Mouse (Mus musculus): ENCODE results near the gene Lamtor4. TPM values are rescaled to one million over a fixed set of nuclear protein-coding genes. Genes with fewer than 3 reads are reported as not detected.
"Not testable (repeated sequence)": the region's sequence is repeated elsewhere in the genome, so short reads cannot be mapped to it uniquely, and the experiment has no call there.

The Lamtor4 gene
- polyA plus RNA-seq (2012; fragmentation: generic; extraction: Trizol) = 72.8 TPM
- long read RNA-seq, experiment 1, transcript Lamtor4-201 (4 exons, 877 nt) = major isoform, 43 of 52 reads
- long read RNA-seq, experiment 1, partial matches to known transcripts = 5 of 52 reads
- long read RNA-seq, experiment 1, other reads (novel, unspliced or antisense) = 1 of 52 reads
- long read RNA-seq, experiment 2, partial matches to known transcripts = 0 of 2 reads
- long read RNA-seq, experiment 2, other reads (novel, unspliced or antisense) = 0 of 2 reads

DNA sequence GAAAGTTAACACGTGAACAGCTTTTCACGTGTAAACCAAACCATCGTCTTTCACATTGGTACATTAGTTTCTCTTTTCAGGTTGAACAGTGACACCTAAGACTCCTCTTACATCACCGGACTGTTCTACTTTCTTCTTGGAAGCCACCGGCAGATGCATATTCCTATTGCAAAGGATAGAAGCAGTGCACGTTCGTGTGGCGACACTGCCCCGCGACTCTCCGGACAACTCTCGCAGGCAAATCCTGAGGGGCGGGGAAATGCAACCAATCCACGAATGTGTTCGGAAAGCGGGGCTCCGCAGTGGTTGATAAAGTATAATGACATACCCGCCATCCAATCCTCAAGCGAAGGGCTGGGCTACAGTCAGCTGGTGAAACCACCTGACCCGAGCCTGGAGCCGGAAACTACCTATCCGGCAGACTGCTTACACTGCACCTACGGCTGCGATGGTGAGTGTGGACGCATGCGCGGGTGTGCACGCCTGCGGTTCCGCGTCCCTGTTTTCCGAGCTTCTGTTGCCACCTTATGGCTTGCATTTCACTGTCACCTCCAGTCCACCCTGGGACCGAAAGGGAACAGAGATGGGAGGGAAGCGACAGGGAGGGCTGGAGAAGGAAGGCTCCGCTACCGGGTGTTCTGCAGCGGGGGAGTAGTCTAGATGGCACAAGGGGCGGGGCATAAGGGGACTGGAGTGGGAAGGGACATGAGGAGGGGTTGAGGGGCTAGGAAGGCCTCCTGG, at the start of gene Lamtor4:
TSS of gene Lamtor4 (plus strand) at position 130 of the 741 bp plus-strand sequence.
- Histone ChIP-seq H3K79me2 (ENCODE audit: control insufficient read depth, insufficient read depth) (no peaks in the 10 kb centered on the region), H3K36me3 (ENCODE audit: control insufficient read depth, insufficient read depth) (peaks cover 3% of the 10 kb centered on the region), H3K4me3 (ENCODE audit: insufficient read depth, poor library complexity, severe bottlenecking) (peak within 1 kb of the TSS; percentile 52), H3K79me3 (ENCODE audit: low read depth) (no peaks in the 10 kb centered on the region), H3ac (ENCODE audit: control insufficient read depth, insufficient read length, low read depth) (peak within 1 kb of the TSS; percentile 56), H3K27me3 (ENCODE audit: control insufficient read depth, insufficient read depth, insufficient read length) (no peaks in the 10 kb centered on the region)
- TF ChIP-seq MYOG (IDR thresholded peaks at IDR 0.05; ENCODE audit: control insufficient read depth, extremely low read depth, insufficient read length) = no peak
- TF ChIP-seq CEBPB (IDR thresholded peaks at IDR 0.05; ENCODE audit: low read depth) = no peak
- peak; percentile 87 for TF ChIP-seq USF1 (IDR thresholded peaks at IDR 0.05; ENCODE audit: low read depth)
- peak; percentile 8 for TF ChIP-seq MAX (IDR thresholded peaks at IDR 0.05)

- H3K4me3 ChIP-seq (ENCODE audit: insufficient read depth, poor library complexity, severe bottlenecking) = no peak overlapping the region
- TF ChIP-seq CTCF (IDR thresholded peaks at IDR 0.05; ENCODE audit: control insufficient read depth, insufficient read depth, insufficient read length) (no peak), USF1 (IDR thresholded peaks at IDR 0.05; ENCODE audit: low read depth) (no peak), MAX (IDR thresholded peaks at IDR 0.05) (no peak), MYOG (IDR thresholded peaks at IDR 0.05; ENCODE audit: control insufficient read depth, extremely low read depth, insufficient read length) (no peak), FOSL1 (IDR thresholded peaks at IDR 0.05; ENCODE audit: insufficient read depth, low read length, poor library complexity, severe bottlenecking) (no peak)
- no peaks in the 10 kb centered on the region for H3K79me3 ChIP-seq (ENCODE audit: low read depth)
- no peaks in the 10 kb centered on the region for H3K27me3 ChIP-seq (ENCODE audit: control insufficient read depth, insufficient read depth, insufficient read length)
- no peaks in the 10 kb centered on the region for H3K79me2 ChIP-seq (ENCODE audit: control insufficient read depth, insufficient read depth)
- H3ac ChIP-seq (ENCODE audit: control insufficient read depth, insufficient read length, low read depth) = no peak overlapping the region
- no peaks in the 10 kb centered on the region for H3K36me3 ChIP-seq (ENCODE audit: control insufficient read depth, insufficient read depth)
Observed at GRCm38 (mm10) chr5:138207253-138207652, 48.0 kb upstream of the Lamtor4 start.

- Histone ChIP-seq H3K36me3 (ENCODE audit: control insufficient read depth, insufficient read depth) (no peaks in the 10 kb centered on the region), H3K79me3 (ENCODE audit: low read depth) (no peaks in the 10 kb centered on the region), H3ac (ENCODE audit: control insufficient read depth, insufficient read length, low read depth) (no peak overlapping the region), H3K27me3 (ENCODE audit: control insufficient read depth, insufficient read depth, insufficient read length) (no peaks in the 10 kb centered on the region), H3K4me3 (ENCODE audit: insufficient read depth, poor library complexity, severe bottlenecking) (no peak overlapping the region), H3K79me2 (ENCODE audit: control insufficient read depth, insufficient read depth) (no peaks in the 10 kb centered on the region)
- TF ChIP-seq FOSL1 (IDR thresholded peaks at IDR 0.05; ENCODE audit: insufficient read depth, low read length, poor library complexity, severe bottlenecking) = no peak
- TF ChIP-seq USF1 (IDR thresholded peaks at IDR 0.05; ENCODE audit: low read depth) = no peak
- no peak for TF ChIP-seq CTCF (IDR thresholded peaks at IDR 0.05; ENCODE audit: control insufficient read depth, insufficient read depth, insufficient read length)
- TF ChIP-seq CEBPB (IDR thresholded peaks at IDR 0.05; ENCODE audit: low read depth) = no peak
- TF ChIP-seq MAX (IDR thresholded peaks at IDR 0.05) = no peak
- TF ChIP-seq MYOG (IDR thresholded peaks at IDR 0.05; ENCODE audit: control insufficient read depth, extremely low read depth, insufficient read length) = no peak
- no peak for TF ChIP-seq MYOD1 (IDR thresholded peaks at IDR 0.05; ENCODE audit: control insufficient read depth, insufficient read length, low read depth)
Observed at GRCm38 (mm10) chr5:138207873-138208272, 47.4 kb upstream of the Lamtor4 start.

GRCm38 (mm10) chr5:138216632-138217031, 38.6 kb upstream of the Lamtor4 start:
- H3K36me3 ChIP-seq (ENCODE audit: control insufficient read depth, insufficient read depth); H3K4me3 ChIP-seq (ENCODE audit: insufficient read depth, poor library complexity, severe bottlenecking); H3K27me3 ChIP-seq (ENCODE audit: control insufficient read depth, insufficient read depth, insufficient read length); H3ac ChIP-seq (ENCODE audit: control insufficient read depth, insufficient read length, low read depth); H3K79me2 ChIP-seq (ENCODE audit: control insufficient read depth, insufficient read depth); H3K79me3 ChIP-seq (ENCODE audit: low read depth): not testable (repeated sequence)

GRCm38 (mm10) chr5:138219864-138220263, 35.4 kb upstream of the Lamtor4 start:
- H3K79me3 ChIP-seq (ENCODE audit: low read depth) = no peaks in the 10 kb centered on the region
- TF ChIP-seq MAX (IDR thresholded peaks at IDR 0.05) (no peak), MYOD1 (IDR thresholded peaks at IDR 0.05; ENCODE audit: control insufficient read depth, insufficient read length, low read depth) (no peak), CTCF (IDR thresholded peaks at IDR 0.05; ENCODE audit: control insufficient read depth, insufficient read depth, insufficient read length) (no peak), FOSL1 (IDR thresholded peaks at IDR 0.05; ENCODE audit: insufficient read depth, low read length, poor library complexity, severe bottlenecking) (no peak)
- H3K4me3 ChIP-seq (ENCODE audit: insufficient read depth, poor library complexity, severe bottlenecking) = no peak overlapping the region
- H3K36me3 ChIP-seq (ENCODE audit: control insufficient read depth, insufficient read depth) = no peaks in the 10 kb centered on the region
- H3K27me3 ChIP-seq (ENCODE audit: control insufficient read depth, insufficient read depth, insufficient read length) = no peaks in the 10 kb centered on the region
- no peak overlapping the region for H3ac ChIP-seq (ENCODE audit: control insufficient read depth, insufficient read length, low read depth)
- H3K79me2 ChIP-seq (ENCODE audit: control insufficient read depth, insufficient read depth) = no peaks in the 10 kb centered on the region

- Histone ChIP-seq H3K79me3 (ENCODE audit: low read depth) (no peaks in the 10 kb centered on the region), H3ac (ENCODE audit: control insufficient read depth, insufficient read length, low read depth) (no peak overlapping the region), H3K27me3 (ENCODE audit: control insufficient read depth, insufficient read depth, insufficient read length) (no peaks in the 10 kb centered on the region), H3K79me2 (ENCODE audit: control insufficient read depth, insufficient read depth) (no peaks in the 10 kb centered on the region), H3K36me3 (ENCODE audit: control insufficient read depth, insufficient read depth) (no peaks in the 10 kb centered on the region), H3K4me3 (ENCODE audit: insufficient read depth, poor library complexity, severe bottlenecking) (no peak overlapping the region)
- TF ChIP-seq CTCF (IDR thresholded peaks at IDR 0.05; ENCODE audit: control insufficient read depth, insufficient read depth, insufficient read length) = peak; percentile 77
- TF ChIP-seq MYOD1 (IDR thresholded peaks at IDR 0.05; ENCODE audit: control insufficient read depth, insufficient read length, low read depth) = no peak
- TF ChIP-seq USF1 (IDR thresholded peaks at IDR 0.05; ENCODE audit: low read depth) = no peak
Observed at GRCm38 (mm10) chr5:138222111-138222510, 33.2 kb upstream of the Lamtor4 start.

Data from C2C12 (cell line).